Mouse (Mus musculus) myocyte (in vitro differentiated cells): Measurements from ENCODE around the gene Nmu. TPM values are rescaled to one million over a fixed set of nuclear protein-coding genes. Genes with fewer than 3 reads are reported as not detected.

Source experiments
- H3K27me3 ChIP-seq: one replicate; pipeline ENCODE4 v1.6.1; 2011; ENCODE audit not compliant: control insufficient read depth, insufficient read depth, insufficient read length
- H3K36me3 ChIP-seq: one replicate; pipeline ENCODE4 v1.6.1; 2011; ENCODE audit not compliant: control insufficient read depth, insufficient read depth
- H3K4me2 ChIP-seq: one replicate; pipeline ENCODE4 v1.6.1; 2011; ENCODE audit warnings: low read depth, control low read depth
- H3K4me3 ChIP-seq: one replicate; pipeline ENCODE4 v1.5.1; 2011; ENCODE audit warnings: mild to moderate bottlenecking, control low read depth, moderate library complexity
- H3K79me2 ChIP-seq: one replicate; pipeline ENCODE4 v1.6.1; 2011; ENCODE audit not compliant: control insufficient read depth, insufficient read depth
- H3ac ChIP-seq: one replicate; pipeline ENCODE4 v1.6.1; 2011; ENCODE audit not compliant: control insufficient read depth, insufficient read length
- CEBPB ChIP-seq: IDR thresholded peaks from 2 replicates; pipeline ENCODE4 v1.6.1; 2011; ENCODE audit warnings: mild to moderate bottlenecking, moderate library complexity; ENCODE audit not compliant: poor library complexity, insufficient read depth, severe bottlenecking
- E2F4 ChIP-seq: IDR thresholded peaks from one replicate; pipeline ENCODE4 v1.6.1; 2011; ENCODE audit warnings: mild to moderate bottlenecking, control low read depth, moderate library complexity; ENCODE audit not compliant: insufficient read depth
- MAX ChIP-seq: IDR thresholded peaks from one replicate; pipeline ENCODE4 v1.6.1; 2011; ENCODE audit warnings: low read depth, mild to moderate bottlenecking, control low read depth
- MYOD1 ChIP-seq, 3 experiments: IDR thresholded peaks; one replicate each; pipeline ENCODE4 v1.6.1; 2011; ENCODE audit warnings: control low read depth in 2 of 3, low read depth in 2 of 3, mild to moderate bottlenecking in 2 of 3, moderate library complexity in 1 of 3; ENCODE audit not compliant: insufficient read length in 2 of 3, control insufficient read depth in 1 of 3
- MYOG ChIP-seq, 3 experiments: IDR thresholded peaks; one replicate each; pipeline ENCODE4 v1.6.1; 2011; ENCODE audit warnings: control low read depth in 2 of 3, low read depth in 2 of 3, mild to moderate bottlenecking in 2 of 3; ENCODE audit not compliant: insufficient read length in 2 of 3, control insufficient read depth in 1 of 3, insufficient read depth in 1 of 3
- POLR2A ChIP-seq: IDR thresholded peaks from one replicate; pipeline ENCODE4 v1.6.1; 2011; ENCODE audit warnings: low read depth, mild to moderate bottlenecking, control low read depth, moderate library complexity; ENCODE audit not compliant: insufficient read length
- POLR2AphosphoS2 ChIP-seq: IDR thresholded peaks from one replicate; pipeline ENCODE4 v1.6.1; 2011; ENCODE audit warnings: low read depth, control low read depth; ENCODE audit not compliant: insufficient read length
- REST ChIP-seq: IDR thresholded peaks from one replicate; pipeline ENCODE4 v1.6.1; 2011; ENCODE audit warnings: mild to moderate bottlenecking, control low read depth, moderate library complexity; ENCODE audit not compliant: insufficient read depth, insufficient read length
- SRF ChIP-seq: IDR thresholded peaks from one replicate; pipeline ENCODE4 v1.6.1; 2011; ENCODE audit warnings: low read depth; ENCODE audit not compliant: control insufficient read depth, insufficient read length
- TCF12 ChIP-seq: IDR thresholded peaks from one replicate; pipeline ENCODE4 v1.6.1; 2011; ENCODE audit warnings: mild to moderate bottlenecking, control low read depth; ENCODE audit not compliant: poor library complexity, insufficient read depth, severe bottlenecking
- TCF3 ChIP-seq: IDR thresholded peaks from one replicate; pipeline ENCODE4 v1.6.1; 2011; ENCODE audit warnings: low read depth, control low read depth; ENCODE audit not compliant: insufficient read length
- USF1 ChIP-seq: IDR thresholded peaks from one replicate; pipeline ENCODE4 v1.6.1; 2011; ENCODE audit warnings: low read depth, mild to moderate bottlenecking, control low read depth, moderate library complexity
- polyA plus RNA-seq: library from polyadenylated mRNA; unstranded; fragments of >200 nt; fragmentation: generic; extraction: Trizol; gene quantifications from one replicate; pipeline ENCODE4 v1.2.1, GENCODE M21; 2012; ENCODE audit warnings: missing spikeins

Nmu gene
- polyA plus RNA-seq, 1 experiment: not detected

GRCm38 (mm10) chr5:76288256-76288655 is 75.3 kb downstream of the Nmu start:
- Histone ChIP-seq H3K4me3 (no peak overlapping the region), H3ac (no peak overlapping the region), H3K4me2 (no peak overlapping the region), H3K27me3 (no peaks in the 10 kb centered on the region), H3K36me3 (no peaks in the 10 kb centered on the region), H3K79me2 (peaks cover 91% of the 10 kb centered on the region)
- TF ChIP-seq USF1: no peak
- no peak for TF ChIP-seq MYOG (IDR thresholded peaks at IDR 0.05; ENCODE audit: control insufficient read depth in 1 of 3, insufficient read depth in 1 of 3, insufficient read length in 2 of 3, low read depth in 2 of 3)
- TF ChIP-seq POLR2AphosphoS2: no peak
- TF ChIP-seq TCF3: no peak
- no peak for TF ChIP-seq E2F4
- TF ChIP-seq MAX: no peak
- TF ChIP-seq REST: no peak
- TF ChIP-seq SRF: no peak
- no peak for TF ChIP-seq CEBPB
- TF ChIP-seq TCF12: no peak
- no peak for TF ChIP-seq MYOD1 (IDR thresholded peaks at IDR 0.05; ENCODE audit: control insufficient read depth in 1 of 3, insufficient read length in 2 of 3, low read depth in 2 of 3)
- no peak for TF ChIP-seq POLR2A

- Histone ChIP-seq H3K79me2 (peaks cover 87% of the 10 kb centered on the region), H3K36me3 (no peaks in the 10 kb centered on the region), H3K27me3 (no peaks in the 10 kb centered on the region), H3K4me2 (no peak overlapping the region), H3ac (no peak overlapping the region), H3K4me3 (no peak overlapping the region)
- no peak for TF ChIP-seq TCF12
- no peak for TF ChIP-seq TCF3
Measured at GRCm38 (mm10) chr5:76287062-76287461, 76.5 kb downstream of the Nmu start.

DNA sequence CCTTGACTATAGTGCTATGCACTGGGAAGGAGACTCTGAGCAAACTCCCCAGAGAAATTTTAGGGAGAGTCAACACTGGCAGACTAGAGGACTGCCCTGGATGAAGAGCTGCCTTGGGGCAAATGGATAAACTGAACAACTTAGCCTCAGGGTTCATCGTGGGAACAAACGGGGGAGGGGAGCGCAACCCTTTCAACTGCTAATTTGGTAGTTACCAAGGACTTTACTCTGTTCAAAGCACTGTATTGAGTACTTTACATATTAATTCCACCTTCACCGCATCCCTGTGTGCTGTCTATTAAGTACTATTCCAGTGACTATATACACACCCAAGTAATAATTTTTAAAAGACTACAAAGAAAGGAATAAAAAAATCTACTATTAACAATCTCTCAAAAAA is 77.9 kb downstream of the Nmu start:
- Histone ChIP-seq H3ac (no peak overlapping the region), H3K4me2 (no peak overlapping the region), H3K4me3 (no peak overlapping the region), H3K36me3 (no peaks in the 10 kb centered on the region), H3K27me3 (no peaks in the 10 kb centered on the region), H3K79me2 (peaks cover 80% of the 10 kb centered on the region)
- TF ChIP-seq E2F4: no peak
- no peak for TF ChIP-seq POLR2A
- no peak for TF ChIP-seq TCF3
- no peak for TF ChIP-seq MYOG (IDR thresholded peaks at IDR 0.05; ENCODE audit: control insufficient read depth in 1 of 3, insufficient read depth in 1 of 3, insufficient read length in 2 of 3, low read depth in 2 of 3)
- TF ChIP-seq POLR2AphosphoS2: no peak
- TF ChIP-seq MAX: no peak
- no peak for TF ChIP-seq SRF
- TF ChIP-seq CEBPB: no peak
- no peak for TF ChIP-seq USF1
- TF ChIP-seq TCF12: no peak
- no peak for TF ChIP-seq MYOD1 (IDR thresholded peaks at IDR 0.05; ENCODE audit: control insufficient read depth in 1 of 3, insufficient read length in 2 of 3, low read depth in 2 of 3)
- TF ChIP-seq REST: no peak

DNA sequence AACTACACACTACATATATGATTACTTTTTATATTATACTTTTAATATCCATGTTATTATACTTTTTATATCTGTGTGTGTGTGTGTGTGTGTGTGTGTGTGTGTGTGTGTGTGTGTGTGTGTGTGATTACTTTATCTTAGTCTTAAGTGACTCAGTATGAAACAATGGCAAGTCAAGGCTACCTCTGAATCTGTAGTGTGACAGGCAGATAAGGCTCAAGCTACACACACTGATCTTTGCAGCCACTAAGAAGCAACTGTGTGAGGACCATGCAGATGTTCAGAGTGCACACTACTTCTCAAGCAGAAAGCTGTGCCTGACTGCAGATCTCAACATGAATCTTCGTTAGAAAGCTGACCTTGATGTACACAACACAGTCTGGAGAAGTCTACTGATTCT is 79.7 kb downstream of the Nmu start:
- Histone ChIP-seq H3K27me3 (no peaks in the 10 kb centered on the region), H3K79me2 (peaks cover 73% of the 10 kb centered on the region), H3K36me3 (no peaks in the 10 kb centered on the region), H3ac (no peak overlapping the region), H3K4me3 (no peak overlapping the region), H3K4me2 (no peak overlapping the region)
- TF ChIP-seq REST (no peak), CEBPB (no peak), MYOD1 (IDR thresholded peaks at IDR 0.05; ENCODE audit: control insufficient read depth in 1 of 3, insufficient read length in 2 of 3, low read depth in 2 of 3) (no peak), POLR2A (no peak), MYOG (IDR thresholded peaks at IDR 0.05; ENCODE audit: control insufficient read depth in 1 of 3, insufficient read depth in 1 of 3, insufficient read length in 2 of 3, low read depth in 2 of 3) (no peak), USF1 (no peak), TCF12 (no peak), TCF3 (no peak), SRF (no peak), E2F4 (no peak), POLR2AphosphoS2 (no peak), MAX (no peak)

Other genes starting within 250 kb of the Nmu start
- gene Srd5a3, start 223.5 kb downstream of the Nmu start, polyA plus RNA-seq: 12.0 TPM
- 28.1 TPM for gene Tmem165, start 179.9 kb downstream of the Nmu start, polyA plus RNA-seq
- gene Clock, start 59.0 kb downstream of the Nmu start, polyA plus RNA-seq: 5.3 TPM
- not detected for gene Pdcl2, start 32.6 kb downstream of the Nmu start, polyA plus RNA-seq
- not detected for gene Gm7271, start 120.3 kb upstream of the Nmu start, polyA plus RNA-seq
- gene Exoc1, start 165.5 kb upstream of the Nmu start, polyA plus RNA-seq: 16.8 TPM
- gene Cep135, start 224.9 kb upstream of the Nmu start, polyA plus RNA-seq: 1.1 TPM